Mouse (Mus musculus): ENCODE results near the gene 1700021F05Rik. TPM values are rescaled to one million over a fixed set of nuclear protein-coding genes. Genes with fewer than 3 reads are reported as not detected.

Gene 1700021F05Rik
- polyA plus RNA-seq, 1 experiment from 2014 or later, result 106 TPM

DNA sequence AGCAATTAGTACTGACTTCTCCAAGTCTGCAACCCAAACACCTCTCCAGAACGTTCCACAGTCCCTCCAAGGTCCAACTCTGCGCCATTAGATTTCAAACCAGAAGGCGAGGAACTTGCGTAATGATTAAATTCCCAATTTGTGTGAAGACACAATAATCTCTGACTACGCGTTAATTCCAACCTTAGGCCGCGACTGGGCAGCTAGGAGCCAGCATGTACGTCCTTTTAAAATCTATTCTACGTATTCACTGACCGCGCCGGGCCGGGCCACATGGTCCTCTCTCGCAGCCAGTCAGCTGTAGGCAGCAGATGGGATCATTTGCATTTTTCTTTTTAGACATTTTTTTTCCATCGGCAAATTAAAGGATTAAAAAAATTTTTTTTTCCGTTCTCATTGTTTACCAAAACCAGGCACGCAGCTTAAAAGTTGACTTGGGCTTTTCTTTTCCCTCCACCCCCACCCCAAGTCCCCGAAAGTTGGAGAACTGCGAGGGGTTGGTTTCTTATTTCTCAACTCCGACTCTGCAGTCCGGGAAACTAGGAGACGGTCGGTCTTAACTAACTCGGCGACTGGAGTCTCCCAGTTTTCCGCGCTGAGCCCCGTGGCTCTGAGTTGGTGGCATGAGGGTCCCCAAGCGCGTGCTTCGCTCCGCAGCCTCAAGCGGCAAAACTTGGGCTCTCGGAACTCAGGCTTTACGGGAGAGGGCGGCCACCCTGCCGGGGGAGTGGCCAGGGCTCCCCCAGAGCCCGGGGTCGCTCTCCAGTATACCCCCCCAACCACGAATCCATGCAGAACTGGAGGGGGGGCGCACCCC is 62.7 kb downstream of the 1700021F05Rik start:
- WGBS (ENCODE audit: insufficient replicate concordance), result under 1% methylated on average over 42 of the region's 42 CpGs

GRCm38 (mm10) chr10:43477459-43477858 is 63.3 kb downstream of the 1700021F05Rik start:
- Histone ChIP-seq H3K4me3 (ENCODE audit: low read depth, low read length) (peak overlapping the region; percentile 84), H3K36me3 (ENCODE audit: control insufficient read depth, insufficient read depth, low read length) (no peaks in the 10 kb centered on the region), H3K27me3 (ENCODE audit: control insufficient read depth, insufficient read depth, low read length) (no peaks in the 10 kb centered on the region), H3K4me1 (ENCODE audit: control insufficient read depth, insufficient read depth, low read length) (peaks cover 7% of the 10 kb centered on the region; the same call in 1 of the 2 replicates), H3K9me3 (replicated peaks; ENCODE audit: control insufficient read depth, low read length) (no peaks in the 10 kb centered on the region), H3K27ac (ENCODE audit: low read depth, low read length) (no peak overlapping the region), H3K9ac (ENCODE audit: low read depth, low read length) (peak overlapping the region; percentile 61), H3K4me2 (peak overlapping the region; percentile 97)
- ATAC-seq (replicated peaks; ENCODE audit: insufficient number of reproducible peaks, low FRiP score, low TSS enrichment), result no peak
- WGBS (ENCODE audit: insufficient replicate concordance), result 10% methylated on average over 9 of the region's 9 CpGs

More for the DNA sequence above, 62.7 kb downstream of the 1700021F05Rik start:
- peak; percentile 19; the same call in 1 of the 2 replicates for ATAC-seq (replicated peaks; ENCODE audit: insufficient number of reproducible peaks, low FRiP score, low TSS enrichment)
- peak overlapping the region; percentile 95 for H3K9ac ChIP-seq (ENCODE audit: low read depth, low read length)
- H3K4me1 ChIP-seq (ENCODE audit: control insufficient read depth, insufficient read depth, low read length), result peaks cover 11% of the 10 kb centered on the region
- no peaks in the 10 kb centered on the region for H3K9me3 ChIP-seq (replicated peaks; ENCODE audit: control insufficient read depth, low read length)
- H3K27me3 ChIP-seq (ENCODE audit: control insufficient read depth, insufficient read depth, low read length), result no peaks in the 10 kb centered on the region
- H3K4me2 ChIP-seq, result peak overlapping the region; percentile 97
- H3K36me3 ChIP-seq (ENCODE audit: control insufficient read depth, insufficient read depth, low read length), result no peaks in the 10 kb centered on the region
- H3K27ac ChIP-seq (ENCODE audit: low read depth, low read length), result peak overlapping the region; percentile 97
- peak overlapping the region; percentile 84 for H3K4me3 ChIP-seq (ENCODE audit: low read depth, low read length)

- H3K9ac ChIP-seq (ENCODE audit: low read depth, low read length), result no peak overlapping the region
- no peaks in the 10 kb centered on the region for H3K36me3 ChIP-seq (ENCODE audit: control insufficient read depth, insufficient read depth, low read length)
- no peaks in the 10 kb centered on the region for H3K27me3 ChIP-seq (ENCODE audit: control insufficient read depth, insufficient read depth, low read length)
- no peak overlapping the region for H3K4me2 ChIP-seq
- no peak overlapping the region for H3K27ac ChIP-seq (ENCODE audit: low read depth, low read length)
- H3K4me1 ChIP-seq (ENCODE audit: control insufficient read depth, insufficient read depth, low read length), result peaks cover 4% of the 10 kb centered on the region; the same call in 1 of the 2 replicates
- no peak overlapping the region for H3K4me3 ChIP-seq (ENCODE audit: low read depth, low read length)
- H3K9me3 ChIP-seq (replicated peaks; ENCODE audit: control insufficient read depth, low read length), result no peaks in the 10 kb centered on the region
- no peak for ATAC-seq (replicated peaks; ENCODE audit: insufficient number of reproducible peaks, low FRiP score, low TSS enrichment)
- WGBS (ENCODE audit: insufficient replicate concordance), result 49% methylated on average over 4 of the region's 4 CpGs
Measured at GRCm38 (mm10) chr10:43475376-43475775, 65.4 kb downstream of the 1700021F05Rik start.

Other genes starting within 250 kb of the 1700021F05Rik start
- 3.9 and 4.1 TPM in 2 replicates for gene Bend3, start 62.2 kb downstream of the 1700021F05Rik start, polyA plus RNA-seq (2014; fragmentation: Nextera tagmentation; extraction: Ambion mirVana)
- 11.5 and 22.7 TPM in 2 replicates for gene Gm9803, start 16.9 kb downstream of the 1700021F05Rik start, polyA plus RNA-seq (2014; fragmentation: Nextera tagmentation; extraction: Ambion mirVana)
- 130 and 141 TPM in 2 replicates for gene Cd24a, start 37.3 kb upstream of the 1700021F05Rik start, polyA plus RNA-seq (2014; fragmentation: Nextera tagmentation; extraction: Ambion mirVana)

All from heart, embryonic 11.5 days (tissue).